Mouse (Mus musculus) forebrain, embryonic 12.5 days (tissue): ENCODE measurements around the gene C1ra. TPM values are rescaled to one million over a fixed set of nuclear protein-coding genes. Genes with fewer than 3 reads are reported as not detected.
A peak's percentile ranks its signal among the peaks of the same experiment; 100 is the strongest.
"Not testable (repeated sequence)": the region's sequence is repeated elsewhere in the genome, so short reads cannot be mapped to it uniquely, and the experiment has no call there.

Experiments
- ATAC-seq: fragments of 200-750 bp; cut with Nextera tagmentation; 2 replicates; pipeline ENCODE4 v1.8.0; 2017; ENCODE audit warnings: moderate TSS enrichment; ENCODE audit not compliant: low FRiP score
- H3K27ac ChIP-seq: fragments of 300-500 bp; sonication (generic); 2 replicates; pipeline ENCODE4 v1.5.1; 2016; ENCODE audit warnings: mild to moderate bottlenecking
- H3K27me3 ChIP-seq: fragments of 300-500 bp; sonication (generic); 2 replicates; pipeline ENCODE4 v1.6.1; 2016; ENCODE audit warnings: mild to moderate bottlenecking
- H3K36me3 ChIP-seq: fragments of 300-500 bp; sonication (generic); replicated peaks from 2 replicates; pipeline ENCODE4 v1.6.1; 2016; ENCODE audit warnings: mild to moderate bottlenecking
- H3K4me1 ChIP-seq: fragments of 300-500 bp; sonication (generic); 2 replicates; pipeline ENCODE4 v1.6.1; 2016
- H3K4me2 ChIP-seq: fragments of 300-500 bp; sonication (generic); 2 replicates; pipeline ENCODE4 v1.6.1; 2016; ENCODE audit warnings: mild to moderate bottlenecking, moderate library complexity
- H3K4me3 ChIP-seq: fragments of 300-500 bp; sonication (generic); replicated peaks from 2 replicates; pipeline ENCODE4 v1.5.1; 2016; ENCODE audit warnings: mild to moderate bottlenecking
- H3K9ac ChIP-seq: fragments of 300-500 bp; sonication (generic); 2 replicates; pipeline ENCODE4 v1.6.1; 2016; ENCODE audit warnings: mild to moderate bottlenecking
- H3K9me3 ChIP-seq: fragments of 300-500 bp; sonication (generic); 2 replicates; pipeline ENCODE4 v1.6.1; 2016
- WGBS: fragments of 180-500 bp; shearing (Covaris S2); methylation state at CpG from one replicate; pipeline ENCODE4 v1.1.7; 2016; 5-methylcytosine and 5-hydroxymethylcytosine counted together
- polyA plus RNA-seq: library from polyadenylated mRNA; unstranded; fragments of >200 nt; fragmentation: Nextera tagmentation; extraction: Ambion mirVana; gene quantifications from 2 replicates; pipeline ENCODE4 v1.2.1, GENCODE M21; 2016

C1ra gene
- polyA plus RNA-seq, 1 experiment from 2014 or later = 0.14 TPM

DNA sequence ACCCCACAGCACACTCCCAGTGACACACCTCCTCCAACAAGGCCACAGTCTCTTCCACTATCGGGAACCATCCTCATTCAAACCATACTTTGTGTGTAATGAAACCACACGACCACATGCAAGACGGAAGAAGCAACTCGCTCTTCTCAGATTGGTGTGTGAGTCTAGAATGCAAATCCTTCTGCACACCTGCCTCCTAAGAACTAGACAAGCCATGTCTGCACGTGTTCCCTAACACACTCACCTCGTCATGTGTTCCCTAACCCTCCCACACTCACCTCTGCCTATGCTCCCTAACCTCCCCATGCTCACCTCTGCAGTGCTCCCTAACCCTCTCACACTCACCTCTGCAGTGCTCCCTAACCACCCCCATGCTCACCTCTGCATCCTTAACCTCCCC lies 20.8 kb upstream of the C1ra start:
- Histone ChIP-seq H3K4me2 (no peak overlapping the region), H3K4me1 (no peaks in the 10 kb centered on the region), H3K4me3 (no peak overlapping the region), H3K9me3 (no peaks in the 10 kb centered on the region), H3K27ac (no peak overlapping the region), H3K27me3 (no peaks in the 10 kb centered on the region), H3K36me3 (no peaks in the 10 kb centered on the region), H3K9ac (no peak overlapping the region)
- no peak for ATAC-seq
- WGBS = 81% methylated on average over 6 of the region's 6 CpGs

- H3K9me3 ChIP-seq = no peaks in the 10 kb centered on the region
- 39% methylated on average over 2 of the region's 4 CpGs for WGBS
- H3K27ac ChIP-seq = no peak within 1 kb of the TSS
- H3K27me3 ChIP-seq = no peaks in the 10 kb centered on the region
- H3K36me3 ChIP-seq = no peaks in the 10 kb centered on the region
- H3K4me1 ChIP-seq = no peaks in the 10 kb centered on the region
- peak; percentile 71 for ATAC-seq
- H3K4me3 ChIP-seq = no peak within 1 kb of the TSS
- H3K4me2 ChIP-seq = no peak within 1 kb of the TSS
- H3K9ac ChIP-seq = no peak within 1 kb of the TSS
These were observed 19.2 kb upstream of the C1ra start, which contains the start of gene C1rl for GRCm38 (mm10) chr6:124492842-124493561. Gene C1rl, plus strand, starts transcription at chr6:124493113.

DNA sequence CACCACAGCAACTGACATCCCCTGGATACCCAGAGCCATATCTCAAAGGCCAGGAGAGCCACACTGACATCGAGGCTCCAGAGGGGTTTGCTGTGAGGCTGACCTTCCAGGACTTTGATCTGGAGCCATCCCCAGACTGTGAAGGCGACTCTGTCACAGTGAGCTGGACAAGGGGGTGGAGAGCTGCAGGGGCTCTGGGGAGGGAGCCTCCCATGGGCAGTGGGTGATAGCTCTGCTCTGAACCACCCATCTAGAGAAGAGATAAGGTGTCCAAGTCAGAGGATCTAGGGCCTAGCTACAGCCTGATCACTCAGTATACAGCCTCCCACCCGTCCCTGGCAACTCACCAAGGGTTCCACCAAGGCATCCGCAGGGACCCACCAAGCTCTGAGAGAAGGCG lies 18.3 kb upstream of the C1ra start:
- no peak for ATAC-seq
- H3K4me1 ChIP-seq = no peaks in the 10 kb centered on the region
- H3K36me3 ChIP-seq = no peaks in the 10 kb centered on the region
- H3K27ac ChIP-seq = no peak overlapping the region
- no peaks in the 10 kb centered on the region for H3K27me3 ChIP-seq
- H3K4me2 ChIP-seq = no peak overlapping the region
- no peak overlapping the region for H3K4me3 ChIP-seq
- no peak overlapping the region for H3K9ac ChIP-seq
- no peaks in the 10 kb centered on the region for H3K9me3 ChIP-seq
- WGBS = 90% methylated on average over 5 of the region's 5 CpGs

DNA sequence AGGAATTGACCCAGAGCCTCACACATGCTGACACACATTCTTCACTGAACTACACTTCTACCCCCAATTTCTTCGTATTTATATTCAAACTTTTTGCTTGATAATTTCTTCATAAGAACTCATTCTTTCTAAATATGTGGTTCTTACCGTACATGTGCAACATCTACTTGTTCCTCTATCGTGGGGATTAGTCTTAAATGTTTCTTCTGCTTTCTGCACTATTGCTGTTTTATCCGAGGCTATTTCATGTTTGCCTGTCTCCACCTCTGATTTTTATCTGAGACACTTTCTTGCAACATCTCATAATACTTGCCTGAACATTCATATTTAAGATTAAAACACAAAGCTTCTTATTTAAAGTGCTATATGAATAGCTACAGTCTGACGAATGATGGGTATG lies 16.2 kb upstream of the C1ra start:
- no peaks in the 10 kb centered on the region for H3K4me1 ChIP-seq
- no peak overlapping the region for H3K27ac ChIP-seq
- H3K4me3 ChIP-seq = no peak overlapping the region
- H3K36me3 ChIP-seq = no peaks in the 10 kb centered on the region
- H3K4me2 ChIP-seq = no peak overlapping the region
- 91% methylated on average over 5 of the region's 5 CpGs for WGBS
- no peaks in the 10 kb centered on the region for H3K9me3 ChIP-seq
- no peak for ATAC-seq
- H3K27me3 ChIP-seq = no peaks in the 10 kb centered on the region
- H3K9ac ChIP-seq = no peak overlapping the region

GRCm38 (mm10) chr6:124499914-124500566 lies 12.2 kb upstream of the C1ra start:
- whole genome bisulfite sequencing = 48% methylated on average over 10 of the region's 10 CpGs
- no peak for ATAC-seq
- Histone ChIP-seq H3K4me2 (no peak overlapping the region), H3K9me3 (no peaks in the 10 kb centered on the region), H3K4me3 (no peak overlapping the region), H3K27me3 (no peaks in the 10 kb centered on the region), H3K4me1 (no peaks in the 10 kb centered on the region), H3K27ac (no peak overlapping the region), H3K9ac (no peak overlapping the region), H3K36me3 (no peaks in the 10 kb centered on the region)

- Histone ChIP-seq H3K4me1 (no peaks in the 10 kb centered on the region), H3K4me2 (no peak overlapping the region), H3K27me3 (no peaks in the 10 kb centered on the region), H3K9ac (no peak overlapping the region), H3K9me3 (no peaks in the 10 kb centered on the region), H3K27ac (no peak overlapping the region), H3K4me3 (no peak overlapping the region), H3K36me3 (no peaks in the 10 kb centered on the region)
- ATAC-seq = no peak
- 80% methylated on average over 4 of the region's 4 CpGs for WGBS
These were observed 10.7 kb upstream of the C1ra start for GRCm38 (mm10) chr6:124501473-124501872.

DNA sequence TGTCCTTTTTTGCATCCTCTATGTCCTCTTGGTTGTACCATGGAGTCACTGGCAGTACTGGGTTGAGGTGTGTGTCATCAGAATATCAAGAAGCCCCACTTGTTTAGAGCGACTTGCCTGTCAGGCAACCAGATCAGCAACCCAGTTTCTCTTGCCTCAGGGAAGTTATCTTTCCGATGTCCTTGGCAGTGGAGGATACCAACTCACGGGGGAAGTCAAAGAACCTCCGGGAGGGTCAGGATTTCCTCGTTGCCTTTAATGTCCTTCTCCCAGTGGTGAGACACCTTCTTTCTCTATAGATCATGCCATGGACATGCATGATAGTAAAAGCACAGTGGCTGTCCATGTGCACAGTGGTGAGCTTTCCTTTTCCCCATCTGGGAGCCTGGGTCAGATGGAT lies 10.2 kb upstream of the C1ra start:
- H3K4me1 ChIP-seq = no peaks in the 10 kb centered on the region
- H3K4me2 ChIP-seq = no peak overlapping the region
- H3K27ac ChIP-seq = no peak overlapping the region
- H3K9ac ChIP-seq = no peak overlapping the region
- H3K36me3 ChIP-seq = no peaks in the 10 kb centered on the region
- H3K27me3 ChIP-seq = no peaks in the 10 kb centered on the region
- no peaks in the 10 kb centered on the region for H3K9me3 ChIP-seq
- no peak overlapping the region for H3K4me3 ChIP-seq
- no peak for ATAC-seq
- 94% methylated on average over 5 of the region's 5 CpGs for WGBS

- ATAC-seq = no peak
- no peaks in the 10 kb centered on the region for H3K9me3 ChIP-seq
- 84% methylated on average over 4 of the region's 4 CpGs for WGBS
These were observed 7.2 kb upstream of the C1ra start for GRCm38 (mm10) chr6:124505028-124505427.

DNA sequence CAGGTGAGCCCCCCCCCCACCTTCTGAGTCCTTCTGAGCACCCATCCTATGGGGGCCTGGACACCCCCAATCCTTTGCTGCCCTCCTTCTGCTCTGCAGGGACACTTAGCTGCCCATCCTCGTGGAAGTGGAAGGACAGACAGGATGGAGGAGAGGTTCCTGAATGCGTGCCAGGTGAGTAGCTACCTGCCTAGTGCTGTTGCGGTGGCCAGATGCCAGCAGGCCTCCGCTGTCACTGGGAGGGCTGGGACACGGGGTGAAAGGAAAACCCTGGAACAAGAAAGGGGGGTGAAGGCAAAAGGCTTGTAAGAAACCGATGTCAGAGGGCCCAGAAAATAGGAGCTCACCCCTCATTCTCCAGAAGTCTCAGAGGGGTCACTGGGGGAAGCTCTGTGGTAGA lies 5.2 kb upstream of the C1ra start:
- no peaks in the 10 kb centered on the region for H3K4me1 ChIP-seq
- 88% methylated on average over 6 of the region's 6 CpGs for WGBS

More at GRCm38 (mm10) chr6:124505028-124505427, 7.2 kb upstream of the C1ra start:
- H3K9ac ChIP-seq = no peak overlapping the region
- H3K4me2 ChIP-seq = no peak overlapping the region
- no peak overlapping the region for H3K4me3 ChIP-seq
- no peaks in the 10 kb centered on the region for H3K27me3 ChIP-seq
- H3K27ac ChIP-seq = no peak overlapping the region
- no peaks in the 10 kb centered on the region for H3K36me3 ChIP-seq
- H3K4me1 ChIP-seq = no peaks in the 10 kb centered on the region

DNA sequence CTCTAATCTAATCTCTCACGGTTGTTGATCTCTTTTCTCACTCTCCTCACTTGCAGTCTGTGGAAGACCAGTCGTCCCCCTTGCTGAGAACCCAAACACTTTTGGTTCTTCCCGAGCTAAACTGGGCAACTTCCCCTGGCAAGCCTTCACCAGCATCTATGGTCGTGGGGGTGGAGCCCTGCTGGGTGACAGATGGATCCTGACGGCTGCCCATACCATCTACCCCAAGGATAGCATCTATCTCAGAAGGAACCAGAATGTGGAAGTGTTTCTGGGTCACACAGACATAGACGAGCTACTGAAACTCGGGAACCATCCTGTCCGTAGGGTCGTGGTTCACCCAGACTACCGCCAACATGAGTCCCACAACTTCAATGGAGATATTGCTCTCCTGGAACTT lies 3.9 kb upstream of the C1ra start:
- no peak for ATAC-seq
- no peak overlapping the region for H3K4me2 ChIP-seq
- no peak overlapping the region for H3K27ac ChIP-seq
- H3K27me3 ChIP-seq = no peaks in the 10 kb centered on the region
- no peak overlapping the region for H3K9ac ChIP-seq
- no peaks in the 10 kb centered on the region for H3K9me3 ChIP-seq
- 82% methylated on average over 10 of the region's 10 CpGs for WGBS
- no peaks in the 10 kb centered on the region for H3K36me3 ChIP-seq
- H3K4me1 ChIP-seq = no peaks in the 10 kb centered on the region
- H3K4me3 ChIP-seq = no peak overlapping the region

More for the DNA sequence above, 5.2 kb upstream of the C1ra start:
- no peaks in the 10 kb centered on the region for H3K36me3 ChIP-seq
- H3K9ac ChIP-seq = no peak overlapping the region
- no peak overlapping the region for H3K27ac ChIP-seq
- ATAC-seq = no peak
- H3K27me3 ChIP-seq = no peaks in the 10 kb centered on the region
- no peak overlapping the region for H3K4me2 ChIP-seq
- H3K4me3 ChIP-seq = no peak overlapping the region
- no peaks in the 10 kb centered on the region for H3K9me3 ChIP-seq

DNA sequence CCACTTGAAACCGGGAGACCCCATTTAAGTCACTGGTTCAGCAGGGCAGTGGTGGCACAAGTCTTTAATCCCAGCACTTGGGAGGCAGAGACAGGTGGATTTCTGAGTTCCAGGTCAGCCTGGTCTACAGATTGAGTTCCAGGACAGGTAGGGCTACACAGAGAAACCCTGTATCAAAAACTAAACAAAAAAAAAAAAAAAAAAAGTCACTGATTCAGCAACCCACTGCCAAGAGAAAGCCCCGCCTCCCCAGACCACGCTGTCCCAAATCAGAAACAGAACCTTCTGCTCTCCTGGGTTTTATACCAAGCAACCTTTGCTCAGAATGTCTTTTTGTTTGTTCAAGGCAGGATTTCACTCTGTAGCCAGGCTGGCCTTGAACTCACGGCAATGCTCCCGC lies 3.0 kb upstream of the C1ra start:
- H3K27ac ChIP-seq, ATAC-seq, H3K9me3 ChIP-seq, H3K9ac ChIP-seq, H3K36me3 ChIP-seq, H3K27me3 ChIP-seq, H3K4me3 ChIP-seq, H3K4me1 ChIP-seq, H3K4me2 ChIP-seq: not testable (repeated sequence)
- 89% methylated on average over 5 of the region's 5 CpGs for WGBS

DNA sequence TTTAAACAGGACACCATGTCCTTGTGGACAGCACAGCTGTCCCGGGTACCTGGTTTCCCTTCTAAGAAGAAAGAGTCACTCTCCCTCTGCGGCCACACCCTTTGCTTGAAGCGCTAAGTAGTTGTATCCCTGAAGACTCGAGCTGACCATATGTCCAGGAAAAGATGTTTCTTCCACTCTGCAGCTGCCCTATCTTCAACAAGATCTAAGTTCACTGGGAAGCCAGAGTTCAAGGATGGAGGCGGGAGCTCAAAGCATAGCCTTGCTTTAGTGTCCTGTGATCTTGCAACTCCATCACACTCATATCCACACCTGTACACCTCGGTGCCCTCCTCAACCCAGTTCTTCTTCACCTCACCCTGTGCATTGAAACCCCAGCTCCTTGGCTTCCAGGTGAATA lies 269 bp upstream of the C1ra start:
- 71% methylated on average over 6 of the region's 6 CpGs for WGBS
- H3K4me2 ChIP-seq = no peak overlapping the region
- no peaks in the 10 kb centered on the region for H3K36me3 ChIP-seq
- ATAC-seq = no peak
- H3K9me3 ChIP-seq = no peaks in the 10 kb centered on the region
- H3K27ac ChIP-seq = no peak overlapping the region
- no peaks in the 10 kb centered on the region for H3K27me3 ChIP-seq
- no peak overlapping the region for H3K9ac ChIP-seq
- H3K4me3 ChIP-seq = no peak overlapping the region
- H3K4me1 ChIP-seq = no peaks in the 10 kb centered on the region

DNA sequence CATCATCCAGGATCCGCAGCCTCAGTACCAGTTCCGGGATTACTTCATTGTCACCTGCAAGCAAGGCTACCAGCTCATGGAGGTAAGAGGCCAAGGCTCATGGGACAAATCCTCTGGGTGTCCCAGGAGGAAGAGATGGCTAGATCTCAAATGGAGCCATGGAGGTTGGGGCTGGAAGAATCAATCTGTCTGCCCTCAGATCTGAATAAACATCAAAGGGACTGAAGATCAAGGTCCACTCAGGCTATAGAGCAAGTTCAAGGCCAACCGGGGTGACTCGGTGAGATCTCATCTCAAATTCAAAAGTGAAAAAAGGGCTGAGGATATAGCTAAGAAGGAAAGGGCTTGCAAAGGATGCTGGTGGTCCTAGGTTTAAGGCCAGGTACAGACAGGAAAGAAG lies 5.5 kb downstream of the C1ra start:
- WGBS = 92% methylated on average over 4 of the region's 4 CpGs
- H3K4me2 ChIP-seq, ATAC-seq, H3K27ac ChIP-seq, H3K36me3 ChIP-seq, H3K27me3 ChIP-seq, H3K4me3 ChIP-seq, H3K9me3 ChIP-seq, H3K4me1 ChIP-seq, H3K9ac ChIP-seq: not testable (repeated sequence)
